Mouse (Mus musculus): ENCODE measurements around the gene Rab3a. TPM values are rescaled to one million over a fixed set of nuclear protein-coding genes. Genes with fewer than 3 reads are reported as not detected.
A peak's percentile ranks its signal among the peaks of the same experiment; 100 is the strongest.

Rab3a gene
- polyA plus RNA-seq, 1 experiment from 2014 or later, result 3.2 TPM

DNA sequence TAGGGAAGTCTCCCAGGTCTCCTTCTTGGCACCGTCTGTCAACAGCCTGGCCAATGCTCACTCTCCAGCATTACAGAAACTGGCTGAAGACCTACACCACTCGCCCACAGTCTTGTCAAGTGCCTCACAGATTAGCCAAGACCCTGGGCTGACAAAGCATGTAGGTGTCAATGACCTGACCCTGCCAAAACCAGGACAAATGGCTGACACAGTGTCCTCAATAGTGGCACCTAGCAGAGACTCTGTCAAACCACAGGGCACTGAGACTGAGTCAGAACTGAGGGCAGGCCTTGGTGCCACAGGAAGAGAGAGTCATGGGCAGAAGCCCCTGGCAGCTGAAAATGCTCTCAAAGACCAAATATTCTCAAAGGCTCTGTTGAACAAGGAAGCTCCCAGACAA, 39.4 kb upstream of the Rab3a start:
- WGBS (ENCODE audit: insufficient replicate concordance), result 52% methylated on average over 2 of the region's 2 CpGs

GRCm38 (mm10) chr8:70716521-70717400, 37.7 kb upstream of the Rab3a start:
- Histone ChIP-seq H3K4me1 (ENCODE audit: insufficient read depth) (peaks cover 10% of the 10 kb centered on the region; the same call in 1 of the 2 replicates), H3K4me2 (ENCODE audit: low read depth, low read length) (no peak overlapping the region), H3K4me3 (ENCODE audit: low read depth, low read length) (no peak overlapping the region), H3K27ac (ENCODE audit: low read depth) (no peak overlapping the region), H3K27me3 (ENCODE audit: insufficient read depth, low read length) (no peaks in the 10 kb centered on the region), H3K9ac (replicated peaks) (no peak overlapping the region), H3K9me3 (ENCODE audit: low read length) (no peaks in the 10 kb centered on the region), H3K36me3 (replicated peaks; ENCODE audit: insufficient read depth, low read length) (no peaks in the 10 kb centered on the region)
- no peak for TF ChIP-seq CTCF (IDR thresholded peaks at IDR 0.05; ENCODE audit: low read depth)
- no peak for TF ChIP-seq EP300 (IDR thresholded peaks at IDR 0.05; ENCODE audit: low read depth)
- WGBS (ENCODE audit: insufficient replicate concordance), result 79% methylated on average over 40 of the region's 40 CpGs
- ATAC-seq, result no peak
- DNase-seq, result no peak

More for the DNA sequence above, 39.4 kb upstream of the Rab3a start:
- Histone ChIP-seq H3K4me3 (ENCODE audit: low read depth, low read length) (no peak overlapping the region), H3K36me3 (replicated peaks; ENCODE audit: insufficient read depth, low read length) (no peaks in the 10 kb centered on the region), H3K9me3 (ENCODE audit: low read length) (no peaks in the 10 kb centered on the region), H3K9ac (replicated peaks) (no peak overlapping the region), H3K4me1 (ENCODE audit: insufficient read depth) (peaks cover 8% of the 10 kb centered on the region; the same call in 1 of the 2 replicates), H3K4me2 (ENCODE audit: low read depth, low read length) (no peak overlapping the region), H3K27me3 (ENCODE audit: insufficient read depth, low read length) (no peaks in the 10 kb centered on the region), H3K27ac (ENCODE audit: low read depth) (no peak overlapping the region)
- TF ChIP-seq EP300 (IDR thresholded peaks at IDR 0.05; ENCODE audit: low read depth), result no peak
- TF ChIP-seq CTCF (IDR thresholded peaks at IDR 0.05; ENCODE audit: low read depth), result no peak
- DNase-seq, result no peak
- ATAC-seq, result no peak

GRCm38 (mm10) chr8:70718297-70718696, 36.2 kb upstream of the Rab3a start, which contains the start of gene Gm3336:
TSS of gene Gm3336 (plus strand) at chr8:70718543.
- H3K27me3 ChIP-seq (ENCODE audit: insufficient read depth, low read length), result no peaks in the 10 kb centered on the region
- no peak within 1 kb of the TSS for H3K27ac ChIP-seq (ENCODE audit: low read depth)
- no peaks in the 10 kb centered on the region for H3K36me3 ChIP-seq (replicated peaks; ENCODE audit: insufficient read depth, low read length)
- DNase-seq (peak; percentile 81), ATAC-seq (peak; percentile 62)
- H3K4me1 ChIP-seq (ENCODE audit: insufficient read depth), result peaks cover 10% of the 10 kb centered on the region; the same call in 1 of the 2 replicates
- H3K4me2 ChIP-seq (ENCODE audit: low read depth, low read length), result no peak within 1 kb of the TSS
- no peak for TF ChIP-seq EP300 (IDR thresholded peaks at IDR 0.05; ENCODE audit: low read depth)
- peak; percentile 97 for TF ChIP-seq CTCF (IDR thresholded peaks at IDR 0.05; ENCODE audit: low read depth)
- no peaks in the 10 kb centered on the region for H3K9me3 ChIP-seq (ENCODE audit: low read length)
- H3K9ac ChIP-seq (replicated peaks), result no peak within 1 kb of the TSS
- no peak within 1 kb of the TSS for H3K4me3 ChIP-seq (ENCODE audit: low read depth, low read length)
- WGBS (ENCODE audit: insufficient replicate concordance), result 5% methylated on average over 19 of the region's 19 CpGs

DNA sequence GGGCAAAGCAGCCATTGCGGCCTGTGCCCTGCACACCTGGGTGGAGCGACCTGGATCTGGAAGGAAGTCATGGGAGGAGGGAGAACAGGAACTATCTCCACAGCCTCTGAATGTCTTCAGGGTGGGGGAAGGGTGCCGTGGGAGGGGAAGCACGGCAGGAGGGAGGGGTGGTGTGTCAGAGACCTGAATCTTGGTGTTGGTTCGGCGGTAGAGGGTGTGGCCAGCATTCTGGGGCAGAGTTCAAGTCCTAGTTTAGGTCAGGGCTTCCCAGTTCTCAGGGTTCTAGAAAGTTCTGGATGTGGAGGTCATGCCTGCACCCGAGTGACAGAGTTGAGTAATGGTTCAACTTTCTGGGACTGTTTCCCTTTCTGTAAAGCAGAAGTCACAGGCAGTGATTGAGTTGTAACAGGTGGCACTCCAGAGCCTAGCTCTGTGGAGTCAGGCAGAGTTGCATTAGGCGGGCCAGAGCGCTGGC, 34.6 kb upstream of the Rab3a start:
- ATAC-seq (no peak), DNase-seq (no peak)
- Histone ChIP-seq H3K9me3 (ENCODE audit: low read length) (no peaks in the 10 kb centered on the region), H3K4me3 (ENCODE audit: low read depth, low read length) (no peak overlapping the region), H3K4me1 (ENCODE audit: insufficient read depth) (peaks cover 12% of the 10 kb centered on the region; the same call in 1 of the 2 replicates), H3K4me2 (ENCODE audit: low read depth, low read length) (no peak overlapping the region), H3K27me3 (ENCODE audit: insufficient read depth, low read length) (no peaks in the 10 kb centered on the region), H3K9ac (replicated peaks) (no peak overlapping the region), H3K27ac (ENCODE audit: low read depth) (no peak overlapping the region), H3K36me3 (replicated peaks; ENCODE audit: insufficient read depth, low read length) (no peaks in the 10 kb centered on the region)
- 33% methylated on average over 9 of the region's 9 CpGs for WGBS (ENCODE audit: insufficient replicate concordance)
- TF ChIP-seq EP300 (IDR thresholded peaks at IDR 0.05; ENCODE audit: low read depth) (no peak), CTCF (IDR thresholded peaks at IDR 0.05; ENCODE audit: low read depth) (no peak)

DNA sequence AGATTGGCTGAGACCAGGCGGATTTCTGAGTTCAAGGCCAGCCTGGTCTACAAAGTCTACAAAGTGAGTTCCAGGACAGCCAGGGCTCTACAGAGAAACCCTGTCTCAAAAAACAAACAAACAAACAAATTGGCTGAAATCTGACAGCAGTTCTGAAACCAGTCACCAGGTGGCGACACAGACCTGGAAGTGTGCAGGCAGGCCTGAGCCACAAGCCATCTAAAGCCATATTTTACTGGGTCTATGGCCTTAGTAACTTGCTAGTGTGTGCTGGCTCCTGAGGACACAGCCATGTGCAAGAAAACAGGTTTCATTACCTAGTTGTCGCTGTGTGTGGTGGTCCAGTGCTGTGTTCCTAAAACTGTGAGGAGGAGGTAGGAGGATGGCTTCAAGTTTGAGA, 33.7 kb upstream of the Rab3a start:
- H3K27ac ChIP-seq (ENCODE audit: low read depth), result no peak overlapping the region
- no peaks in the 10 kb centered on the region for H3K27me3 ChIP-seq (ENCODE audit: insufficient read depth, low read length)
- TF ChIP-seq EP300 (IDR thresholded peaks at IDR 0.05; ENCODE audit: low read depth), result no peak
- TF ChIP-seq CTCF (IDR thresholded peaks at IDR 0.05; ENCODE audit: low read depth), result peak; percentile 98
- DNase-seq, result peak; percentile 87
- WGBS (ENCODE audit: insufficient replicate concordance), result 7% methylated on average over 3 of the region's 3 CpGs
- H3K36me3 ChIP-seq (replicated peaks; ENCODE audit: insufficient read depth, low read length), result no peaks in the 10 kb centered on the region
- H3K9me3 ChIP-seq (ENCODE audit: low read length), result no peaks in the 10 kb centered on the region
- no peak overlapping the region for H3K4me3 ChIP-seq (ENCODE audit: low read depth, low read length)
- no peak for ATAC-seq
- H3K4me2 ChIP-seq (ENCODE audit: low read depth, low read length), result no peak overlapping the region
- H3K4me1 ChIP-seq (ENCODE audit: insufficient read depth), result peaks cover 12% of the 10 kb centered on the region; the same call in 1 of the 2 replicates
- no peak overlapping the region for H3K9ac ChIP-seq (replicated peaks)

DNA sequence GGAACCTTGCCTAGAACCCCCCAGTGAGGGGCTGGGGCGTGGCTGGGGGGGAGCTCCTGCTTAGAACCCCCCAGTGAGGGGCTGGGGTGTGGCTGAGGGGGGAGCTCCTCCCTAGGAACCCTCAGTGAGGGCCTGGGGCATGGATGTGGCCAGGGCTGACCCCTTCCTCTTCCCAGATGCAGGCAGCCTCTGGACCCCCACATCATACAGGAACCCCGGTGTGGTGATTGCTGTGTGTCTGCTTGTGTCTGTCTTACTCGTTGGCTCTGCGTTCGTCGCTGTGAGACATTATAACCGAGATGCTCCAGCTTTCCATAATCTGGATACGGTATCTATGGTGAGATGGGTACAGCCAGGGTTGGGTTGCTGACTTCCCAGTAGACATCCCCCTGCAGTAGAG, 32.9 kb upstream of the Rab3a start:
- Histone ChIP-seq H3K9me3 (ENCODE audit: low read length) (no peaks in the 10 kb centered on the region), H3K27me3 (ENCODE audit: insufficient read depth, low read length) (peaks cover under 1% of the 10 kb centered on the region; the same call in 1 of the 2 replicates), H3K4me1 (ENCODE audit: insufficient read depth) (peaks cover 14% of the 10 kb centered on the region; the same call in 1 of the 2 replicates), H3K9ac (replicated peaks) (no peak overlapping the region), H3K4me3 (ENCODE audit: low read depth, low read length) (no peak overlapping the region), H3K36me3 (replicated peaks; ENCODE audit: insufficient read depth, low read length) (no peaks in the 10 kb centered on the region), H3K27ac (ENCODE audit: low read depth) (no peak overlapping the region), H3K4me2 (ENCODE audit: low read depth, low read length) (no peak overlapping the region)
- DNase-seq (no peak), ATAC-seq (no peak)
- TF ChIP-seq CTCF (IDR thresholded peaks at IDR 0.05; ENCODE audit: low read depth) (no peak), EP300 (IDR thresholded peaks at IDR 0.05; ENCODE audit: low read depth) (no peak)
- WGBS (ENCODE audit: insufficient replicate concordance), result 85% methylated on average over 8 of the region's 8 CpGs

Measured in liver, postnatal 0 days (tissue).